Mouse (Mus musculus): Measurements from ENCODE around the gene Slc36a2.

DNA sequence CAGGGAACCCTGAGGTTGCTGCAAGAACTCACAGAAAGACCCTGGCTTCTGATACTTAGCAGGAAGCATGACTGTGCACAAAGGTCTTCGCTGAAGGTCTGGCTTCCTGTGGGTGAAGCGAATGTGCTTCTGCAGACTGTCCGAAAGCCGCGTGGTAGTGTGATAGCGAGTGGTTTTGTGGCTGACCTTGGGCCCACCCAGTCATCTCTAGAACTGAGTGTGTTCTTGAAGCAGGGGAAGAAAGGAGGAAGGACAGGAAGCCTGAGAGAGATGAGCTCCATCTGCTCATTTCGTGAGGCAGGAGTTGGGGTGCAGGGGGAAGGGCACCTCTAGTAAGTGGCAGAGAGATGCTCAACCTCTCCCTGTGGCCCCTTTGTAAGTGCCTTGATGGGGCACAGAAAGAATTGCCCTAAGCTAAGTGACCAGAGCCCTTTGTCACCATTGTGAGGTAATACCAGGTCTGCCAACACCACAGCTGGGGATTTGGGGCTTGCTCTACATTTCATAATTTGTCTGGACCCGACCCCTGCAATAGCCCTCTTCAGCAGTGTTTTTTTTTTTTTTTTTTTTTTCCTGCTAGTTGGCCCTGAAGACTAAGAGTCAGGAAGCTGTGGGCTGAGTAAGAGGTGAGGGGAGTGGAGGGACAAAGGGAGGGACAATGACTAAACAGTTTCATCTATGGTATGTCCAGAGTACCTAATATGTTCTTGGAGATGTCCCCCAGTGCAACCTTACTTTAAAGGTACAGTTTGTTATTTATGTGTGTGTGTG lies 13.0 kb upstream of the Slc36a2 start:
- TF ChIP-seq POLR2A (IDR thresholded peaks at IDR 0.05; ENCODE audit: insufficient read depth, low read length) (no peak), CTCF (IDR thresholded peaks at IDR 0.05; ENCODE audit: low read depth, low read length) (no peak)

Data from ES-Bruce4 (cell line).